Mouse (Mus musculus): ENCODE results near the gene Olfr373. TPM values are rescaled to one million over a fixed set of nuclear protein-coding genes. Genes with fewer than 3 reads are reported as not detected.
"Not testable (repeated sequence)": the region's sequence is repeated elsewhere in the genome, so short reads cannot be mapped to it uniquely, and the experiment has no call there.

Olfr373 gene
- polyA plus RNA-seq, 1 experiment from 2014 or later = 0.06 TPM

- no peaks in the 10 kb centered on the region for H3K27me3 ChIP-seq (ENCODE audit: insufficient read depth, poor library complexity, severe bottlenecking)
- H3K36me3 ChIP-seq = no peaks in the 10 kb centered on the region
- no peak overlapping the region for H3K27ac ChIP-seq
- H3K9me3 ChIP-seq = no peaks in the 10 kb centered on the region
- no peaks in the 10 kb centered on the region for H3K4me1 ChIP-seq
- no peak overlapping the region for H3K4me3 ChIP-seq
- WGBS = 80% methylated on average over 2 of the region's 2 CpGs
- no peak for DNase-seq (ENCODE audit: low spot score)
These were observed 32.2 kb downstream of the Olfr373 start for GRCm38 (mm10) chr8:72115202-72115601.

GRCm38 (mm10) chr8:72118616-72119015, 35.6 kb downstream of the Olfr373 start:
- no peak for DNase-seq (ENCODE audit: low spot score)
- Histone ChIP-seq H3K27ac (no peak overlapping the region), H3K27me3 (ENCODE audit: insufficient read depth, poor library complexity, severe bottlenecking) (no peaks in the 10 kb centered on the region), H3K36me3 (no peaks in the 10 kb centered on the region), H3K9me3 (no peaks in the 10 kb centered on the region), H3K4me1 (no peaks in the 10 kb centered on the region), H3K4me3 (no peak overlapping the region)
- WGBS = 38% methylated on average over 4 of the region's 4 CpGs

- 66% methylated on average over 3 of the region's 3 CpGs for WGBS
- H3K27me3 ChIP-seq (ENCODE audit: insufficient read depth, poor library complexity, severe bottlenecking); H3K4me3 ChIP-seq; H3K4me1 ChIP-seq; H3K36me3 ChIP-seq; DNase-seq (ENCODE audit: low spot score); H3K27ac ChIP-seq; H3K9me3 ChIP-seq: not testable (repeated sequence)
These were observed 38.5 kb downstream of the Olfr373 start for GRCm38 (mm10) chr8:72121486-72121885.

GRCm38 (mm10) chr8:72121997-72122396, 39.0 kb downstream of the Olfr373 start:
- no peak overlapping the region for H3K27ac ChIP-seq
- DNase-seq (ENCODE audit: low spot score) = no peak
- H3K27me3 ChIP-seq (ENCODE audit: insufficient read depth, poor library complexity, severe bottlenecking) = no peaks in the 10 kb centered on the region
- no peaks in the 10 kb centered on the region for H3K4me1 ChIP-seq
- no peaks in the 10 kb centered on the region for H3K9me3 ChIP-seq
- 90% methylated on average over 1 of the region's 1 CpGs for WGBS
- no peaks in the 10 kb centered on the region for H3K36me3 ChIP-seq
- H3K4me3 ChIP-seq = no peak overlapping the region

GRCm38 (mm10) chr8:72127834-72128233, 44.9 kb downstream of the Olfr373 start:
- H3K36me3 ChIP-seq = no peaks in the 10 kb centered on the region
- no peaks in the 10 kb centered on the region for H3K9me3 ChIP-seq
- peaks cover 10% of the 10 kb centered on the region for H3K4me1 ChIP-seq
- no peaks in the 10 kb centered on the region for H3K27me3 ChIP-seq (ENCODE audit: insufficient read depth, poor library complexity, severe bottlenecking)
- no peak overlapping the region for H3K4me3 ChIP-seq
- DNase-seq (ENCODE audit: low spot score) = no peak
- no peak overlapping the region for H3K27ac ChIP-seq
- 64% methylated on average over 1 of the region's 1 CpGs for WGBS

- H3K4me3 ChIP-seq = no peak overlapping the region
- WGBS = 69% methylated on average over 2 of the region's 2 CpGs
- no peaks in the 10 kb centered on the region for H3K9me3 ChIP-seq
- peaks cover 21% of the 10 kb centered on the region for H3K4me1 ChIP-seq
- H3K36me3 ChIP-seq = no peaks in the 10 kb centered on the region
- DNase-seq (ENCODE audit: low spot score) = no peak
- no peaks in the 10 kb centered on the region for H3K27me3 ChIP-seq (ENCODE audit: insufficient read depth, poor library complexity, severe bottlenecking)
- H3K27ac ChIP-seq = peak overlapping the region; percentile 12; the same call in 1 of the 2 replicates
These were observed 48.3 kb downstream of the Olfr373 start for GRCm38 (mm10) chr8:72131251-72131650.

- Histone ChIP-seq H3K4me1 (peaks cover 21% of the 10 kb centered on the region), H3K36me3 (no peaks in the 10 kb centered on the region), H3K9me3 (no peaks in the 10 kb centered on the region), H3K27ac (no peak overlapping the region), H3K4me3 (no peak overlapping the region), H3K27me3 (ENCODE audit: insufficient read depth, poor library complexity, severe bottlenecking) (no peaks in the 10 kb centered on the region)
- DNase-seq (ENCODE audit: low spot score) = peak; percentile 55
- 81% methylated on average over 2 of the region's 2 CpGs for WGBS
These were observed 48.9 kb downstream of the Olfr373 start for GRCm38 (mm10) chr8:72131901-72132300.

- Histone ChIP-seq H3K27me3 (ENCODE audit: insufficient read depth, poor library complexity, severe bottlenecking) (no peaks in the 10 kb centered on the region), H3K9me3 (no peaks in the 10 kb centered on the region), H3K27ac (no peak overlapping the region), H3K36me3 (no peaks in the 10 kb centered on the region), H3K4me1 (peaks cover 22% of the 10 kb centered on the region), H3K4me3 (no peak overlapping the region)
- no peak for DNase-seq (ENCODE audit: low spot score)
- 68% methylated on average over 1 of the region's 1 CpGs for WGBS
These were observed 49.4 kb downstream of the Olfr373 start for GRCm38 (mm10) chr8:72132417-72132816.

- H3K27ac ChIP-seq = peak overlapping the region; percentile 67
- no peak overlapping the region for H3K4me3 ChIP-seq
- no peaks in the 10 kb centered on the region for H3K9me3 ChIP-seq
- H3K27me3 ChIP-seq (ENCODE audit: insufficient read depth, poor library complexity, severe bottlenecking) = no peaks in the 10 kb centered on the region
- H3K36me3 ChIP-seq = peaks cover 4% of the 10 kb centered on the region
- 58% methylated on average over 1 of the region's 1 CpGs for WGBS
- DNase-seq (ENCODE audit: low spot score) = peak; percentile 25
- peaks cover 27% of the 10 kb centered on the region for H3K4me1 ChIP-seq
These were observed 49.9 kb downstream of the Olfr373 start for GRCm38 (mm10) chr8:72132891-72133290.

GRCm38 (mm10) chr8:72133507-72133906, 50.5 kb downstream of the Olfr373 start:
- peak; percentile 63 for DNase-seq (ENCODE audit: low spot score)
- no peaks in the 10 kb centered on the region for H3K9me3 ChIP-seq
- peaks cover 10% of the 10 kb centered on the region for H3K36me3 ChIP-seq
- peaks cover 33% of the 10 kb centered on the region for H3K4me1 ChIP-seq
- peak overlapping the region; percentile 67; the same call in 1 of the 2 replicates for H3K27ac ChIP-seq
- no peak overlapping the region for H3K4me3 ChIP-seq
- WGBS = 23% methylated on average over 1 of the region's 1 CpGs
- no peaks in the 10 kb centered on the region for H3K27me3 ChIP-seq (ENCODE audit: insufficient read depth, poor library complexity, severe bottlenecking)

- WGBS = under 1% methylated on average over 47 of the region's 49 CpGs
- Histone ChIP-seq H3K9me3 (no peaks in the 10 kb centered on the region), H3K4me1 (peaks cover 35% of the 10 kb centered on the region), H3K36me3 (peaks cover 24% of the 10 kb centered on the region), H3K27me3 (ENCODE audit: insufficient read depth, poor library complexity, severe bottlenecking) (no peaks in the 10 kb centered on the region), H3K4me3 (peak within 1 kb of the TSS; percentile 83), H3K27ac (peak within 1 kb of the TSS; percentile 99)
- DNase-seq (ENCODE audit: low spot score) = peak; percentile 89
These were observed 51.9 kb downstream of the Olfr373 start, which contains the start of gene Tpm4 for GRCm38 (mm10) chr8:72134756-72135445. TSS of gene Tpm4 (plus strand) at chr8:72134975.

GRCm38 (mm10) chr8:72135446-72136301, 52.7 kb downstream of the Olfr373 start:
- under 1% methylated on average over 62 of the region's 62 CpGs for WGBS

More at GRCm38 (mm10) chr8:72135446-72136301, 52.7 kb downstream of the Olfr373 start:
- Histone ChIP-seq H3K36me3 (peaks cover 32% of the 10 kb centered on the region), H3K9me3 (no peaks in the 10 kb centered on the region), H3K4me1 (peaks cover 35% of the 10 kb centered on the region), H3K4me3 (peak overlapping the region; percentile 83), H3K27ac (peak overlapping the region; percentile 99), H3K27me3 (ENCODE audit: insufficient read depth, poor library complexity, severe bottlenecking) (no peaks in the 10 kb centered on the region)
- DNase-seq (ENCODE audit: low spot score) = peak; percentile 91
